9 mouse cellular contexts compared by ENCODE assay signal in the genomic region with DNA sequence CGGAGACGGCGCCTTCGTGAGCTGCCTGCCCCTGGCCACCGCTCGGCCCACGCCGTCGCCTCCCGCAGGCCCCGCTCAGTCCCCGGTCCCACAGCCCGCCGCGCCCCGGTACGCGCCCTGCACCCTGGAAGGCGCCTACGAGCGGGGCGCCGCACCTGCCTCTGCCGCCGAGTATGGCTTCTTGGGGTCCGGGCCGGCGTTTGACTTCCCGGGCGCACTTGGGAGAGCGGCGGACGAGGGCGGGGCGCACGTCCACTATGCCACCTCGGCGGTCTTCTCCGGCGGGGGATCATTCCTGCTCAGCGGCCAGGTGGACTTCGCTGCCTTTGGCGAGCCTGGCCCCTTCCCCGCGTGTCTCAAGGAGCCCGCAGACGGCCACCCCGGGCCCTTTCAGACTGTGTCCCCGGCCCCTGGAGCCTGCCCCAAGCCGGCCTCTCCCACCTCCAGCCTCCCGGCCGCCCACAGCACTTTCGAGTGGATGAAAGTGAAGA. TPM values are rescaled to one million over a fixed set of nuclear protein-coding genes. Genes with fewer than 3 reads are reported as not detected.
DNase-seq lines count a peak whose midpoint lies in the region; ATAC-seq and TF ChIP-seq lines count a peak whose summit lies in the region.
"Had no signal": no experiment of that assay in that cellular context is flagged by ENCODE, and none has a peak within 500 bp of the region (broad histone marks: within the 10 kb centered on the region; RNA-seq: fewer than 3 reads in every experiment).

No protein-coding gene starts in this region.

- DNase-seq in lung, postnatal 0 days (ENCODE audit: low spot score), result no peak
- no peak for DNase-seq in lung, adult 18-20 months
- no peak for DNase-seq in forebrain, postnatal 0 days
- no peak for DNase-seq in limb, embryonic 14.5 days (ENCODE audit: low spot score)
- no peak for DNase-seq in layer of hippocampus, adult 8-10 months (ENCODE audit: low spot score in 2 of 2)
- DNase-seq in spleen, postnatal 10 days (ENCODE audit: low spot score in 2 of 2), result no peak

- no peaks in the 10 kb centered on the region for H3K9me3 ChIP-seq in lung, postnatal 0 days (ENCODE audit: low read length)
- no peaks in the 10 kb centered on the region for H3K9me3 ChIP-seq in forebrain, postnatal 0 days (ENCODE audit: low read length)
- H3K9me3 ChIP-seq in limb, embryonic 14.5 days (ENCODE audit: control insufficient read depth, low read length), result no peaks in the 10 kb centered on the region
- H3K9me3 ChIP-seq in stomach, embryonic 15.5 days, result no peaks in the 10 kb centered on the region

- WGBS in lung, postnatal 0 days, result 1% methylated on average over 35 of the region's 53 CpGs
- WGBS in forebrain, postnatal 0 days, result 4% methylated on average over 47 of the region's 53 CpGs
- 0% methylated on average over 14 of the region's 53 CpGs for WGBS in limb, embryonic 14.5 days
- 1% methylated on average over 48 of the region's 53 CpGs for WGBS in stomach, embryonic 15.5 days

- H3K4me3 ChIP-seq in lung, postnatal 0 days (ENCODE audit: low read depth, low read length), result peak overlapping the region; percentile 30
- H3K4me3 ChIP-seq in forebrain, postnatal 0 days (ENCODE audit: low read depth, low read length), result peak overlapping the region; percentile 43
- peak overlapping the region; percentile 52 for H3K4me3 ChIP-seq in limb, embryonic 14.5 days (replicated peaks; ENCODE audit: low read length)
- H3K4me3 ChIP-seq in stomach, embryonic 15.5 days (replicated peaks), result peak overlapping the region; percentile 49

- no peak for TF ChIP-seq POLR2A in limb, embryonic 14.5 days (IDR thresholded peaks at IDR 0.05; ENCODE audit: borderline replicate concordance, extremely low read depth, insufficient read depth, insufficient read length)

- peak; percentile 23; the same call in 1 of the 2 replicates for ATAC-seq in lung, postnatal 0 days
- ATAC-seq in forebrain, postnatal 0 days, result peak; percentile 27; the same call in 1 of the 2 replicates
- ATAC-seq in limb, embryonic 14.5 days (ENCODE audit: low FRiP score, low read depth), result no peak
- ATAC-seq in stomach, embryonic 15.5 days (ENCODE audit: insufficient read depth, low FRiP score, low read depth), result no peak

- H3K4me2 ChIP-seq in lung, postnatal 0 days (replicated peaks; ENCODE audit: low read depth, low read length), result peak overlapping the region; percentile 65
- peak overlapping the region; percentile 90 for H3K4me2 ChIP-seq in forebrain, postnatal 0 days (ENCODE audit: low read depth)
- H3K4me2 ChIP-seq in limb, embryonic 14.5 days (replicated peaks; ENCODE audit: low read depth, low read length, severe bottlenecking), result peak overlapping the region; percentile 94
- H3K4me2 ChIP-seq in stomach, embryonic 15.5 days, result peak overlapping the region; percentile 97

- TF ChIP-seq CTCF in lung, postnatal 0 days (IDR thresholded peaks at IDR 0.05), result no peak
- no peak for TF ChIP-seq CTCF in forebrain, postnatal 0 days (IDR thresholded peaks at IDR 0.05; ENCODE audit: low read depth)

- TF ChIP-seq EP300 in lung, postnatal 0 days (IDR thresholded peaks at IDR 0.05), result no peak

- peaks cover 56% of the 10 kb centered on the region for H3K27me3 ChIP-seq in lung, postnatal 0 days (replicated peaks; ENCODE audit: insufficient read depth, low read length)
- H3K27me3 ChIP-seq in forebrain, postnatal 0 days (ENCODE audit: insufficient read depth, low read length), result peaks cover 65% of the 10 kb centered on the region
- peaks cover 64% of the 10 kb centered on the region for H3K27me3 ChIP-seq in limb, embryonic 14.5 days (ENCODE audit: control insufficient read depth, insufficient read depth, low read length)
- peaks cover 68% of the 10 kb centered on the region for H3K27me3 ChIP-seq in stomach, embryonic 15.5 days (replicated peaks)

- H3K9ac ChIP-seq in lung, postnatal 0 days (replicated peaks; ENCODE audit: low read depth), result no peak overlapping the region
- H3K9ac ChIP-seq in forebrain, postnatal 0 days, result 0 out of 2 replicates have a peak overlapping the region, but pooled peaks have one; percentile 3
- peak overlapping the region; percentile 43; the same call in 1 of the 2 replicates for H3K9ac ChIP-seq in limb, embryonic 14.5 days (ENCODE audit: low read depth, low read length, severe bottlenecking)
- H3K9ac ChIP-seq in stomach, embryonic 15.5 days, result no peak overlapping the region

- peaks cover 9% of the 10 kb centered on the region; the same call in 1 of the 2 replicates for H3K4me1 ChIP-seq in lung, postnatal 0 days (ENCODE audit: insufficient read depth, low read depth, low read length)
- 0 out of 2 replicates have a peak, but pooled peaks cover 3% of the 10 kb centered on the region for H3K4me1 ChIP-seq in forebrain, postnatal 0 days (ENCODE audit: insufficient read depth)
- H3K4me1 ChIP-seq in limb, embryonic 14.5 days (ENCODE audit: control insufficient read depth, insufficient read depth, low read length), result peaks cover 12% of the 10 kb centered on the region
- peaks cover 16% of the 10 kb centered on the region for H3K4me1 ChIP-seq in stomach, embryonic 15.5 days

- H3K27ac ChIP-seq in lung, postnatal 0 days (ENCODE audit: low read length), result no peak overlapping the region
- no peak overlapping the region for H3K27ac ChIP-seq in forebrain, postnatal 0 days (ENCODE audit: low read depth, low read length)
- H3K27ac ChIP-seq in limb, embryonic 14.5 days (replicated peaks; ENCODE audit: low read depth, low read length), result no peak overlapping the region
- no peak overlapping the region for H3K27ac ChIP-seq in stomach, embryonic 15.5 days

- H3K36me3 ChIP-seq in lung, postnatal 0 days (ENCODE audit: insufficient read depth, low read length), result no peaks in the 10 kb centered on the region
- no peaks in the 10 kb centered on the region for H3K36me3 ChIP-seq in forebrain, postnatal 0 days (ENCODE audit: insufficient read depth)
- H3K36me3 ChIP-seq in limb, embryonic 14.5 days (ENCODE audit: control insufficient read depth, insufficient read depth, low read length), result no peaks in the 10 kb centered on the region
- no peaks in the 10 kb centered on the region for H3K36me3 ChIP-seq in stomach, embryonic 15.5 days

RNA-seq across cellular contexts. Expression of a gene that starts 0.5 kb away (rescaled TPM):
- not detected in 2 replicates for polyA plus RNA-seq in lung, postnatal 0 days (2015; fragmentation: Nextera tagmentation; extraction: Ambion mirVana)
- not detected in 2 replicates for total RNA-seq in forebrain, postnatal 0 days (2014; rRNA removed)
- polyA plus RNA-seq in forebrain, postnatal 0 days (2015; fragmentation: Nextera tagmentation; extraction: Ambion mirVana), result not detected in 2 replicates
- 0.50 and 0.59 TPM in 2 replicates for polyA plus RNA-seq in limb, embryonic 14.5 days (2012; rRNA removed)
- polyA plus RNA-seq in limb, embryonic 14.5 days (2014; fragmentation: Nextera tagmentation; extraction: Ambion mirVana), result 0.44 and 0.48 TPM in 2 replicates
- 0.13 TPM in 2 replicates for polyA plus RNA-seq in stomach, embryonic 15.5 days (2015; fragmentation: Nextera tagmentation; extraction: Ambion mirVana)
- total RNA-seq in layer of hippocampus, adult 8-10 months (2022), result under 1 TPM in 2 of 4 experiments, not detected in 2; 0.17 to 0.27 TPM
- total RNA-seq: adrenal gland, adult 8-10 months; neutrophil, adult 5-6 weeks had no signal

RNA-seq across cellular contexts. Expression of a gene that starts 36.8 kb away (rescaled TPM):
- polyA plus RNA-seq in lung, postnatal 0 days (2015; fragmentation: Nextera tagmentation; extraction: Ambion mirVana), result not detected in 2 replicates
- not detected in 2 replicates for total RNA-seq in forebrain, postnatal 0 days (2014; rRNA removed)
- not detected in 2 replicates for polyA plus RNA-seq in forebrain, postnatal 0 days (2015; fragmentation: Nextera tagmentation; extraction: Ambion mirVana)
- 5.0 and 5.9 TPM in 2 replicates for polyA plus RNA-seq in limb, embryonic 14.5 days (2012; rRNA removed)
- polyA plus RNA-seq in limb, embryonic 14.5 days (2014; fragmentation: Nextera tagmentation; extraction: Ambion mirVana), result 0.18 and 0.21 TPM in 2 replicates
- not detected in 2 replicates for polyA plus RNA-seq in stomach, embryonic 15.5 days (2015; fragmentation: Nextera tagmentation; extraction: Ambion mirVana)
- not detected for total RNA-seq in layer of hippocampus, adult 8-10 months (2022)
- total RNA-seq: neutrophil, adult 5-6 weeks had no signal

RNA-seq across cellular contexts. Expression of a gene that starts 51.6 kb away (rescaled TPM):
- not detected in 2 replicates for polyA plus RNA-seq in lung, postnatal 0 days (2015; fragmentation: Nextera tagmentation; extraction: Ambion mirVana)
- total RNA-seq in forebrain, postnatal 0 days (2014; rRNA removed), result not detected in 2 replicates
- not detected in 2 replicates for polyA plus RNA-seq in forebrain, postnatal 0 days (2015; fragmentation: Nextera tagmentation; extraction: Ambion mirVana)
- 14.7 and 17.8 TPM in 2 replicates for polyA plus RNA-seq in limb, embryonic 14.5 days (2012; rRNA removed)
- 0.63 and 0.73 TPM in 2 replicates for polyA plus RNA-seq in limb, embryonic 14.5 days (2014; fragmentation: Nextera tagmentation; extraction: Ambion mirVana)
- polyA plus RNA-seq in stomach, embryonic 15.5 days (2015; fragmentation: Nextera tagmentation; extraction: Ambion mirVana), result 0.53 and 0.92 TPM in 2 replicates
- total RNA-seq in layer of hippocampus, adult 8-10 months (2022), result not detected
- total RNA-seq: neutrophil, adult 5-6 weeks had no signal

RNA-seq across cellular contexts. Expression of a gene that starts 51.6 kb away (rescaled TPM):
- polyA plus RNA-seq in lung, postnatal 0 days (2015; fragmentation: Nextera tagmentation; extraction: Ambion mirVana), result not detected in 2 replicates
- total RNA-seq in forebrain, postnatal 0 days (2014; rRNA removed), result not detected in 2 replicates
- not detected in 2 replicates for polyA plus RNA-seq in forebrain, postnatal 0 days (2015; fragmentation: Nextera tagmentation; extraction: Ambion mirVana)
- 2.3 and 2.8 TPM in 2 replicates for polyA plus RNA-seq in limb, embryonic 14.5 days (2012; rRNA removed)
- 0.59 and 0.95 TPM in 2 replicates for polyA plus RNA-seq in limb, embryonic 14.5 days (2014; fragmentation: Nextera tagmentation; extraction: Ambion mirVana)
- 14.4 and 15.8 TPM in 2 replicates for polyA plus RNA-seq in stomach, embryonic 15.5 days (2015; fragmentation: Nextera tagmentation; extraction: Ambion mirVana)
- total RNA-seq in layer of hippocampus, adult 8-10 months (2022), result not detected
- total RNA-seq: neutrophil, adult 5-6 weeks had no signal

RNA-seq across cellular contexts. Expression of a gene that starts 58.9 kb away (rescaled TPM):
- polyA plus RNA-seq in lung, postnatal 0 days (2015; fragmentation: Nextera tagmentation; extraction: Ambion mirVana), result 0.44 and 0.50 TPM in 2 replicates
- 0.10 TPM in 1 of 2 replicates, not detected in the other for total RNA-seq in forebrain, postnatal 0 days (2014; rRNA removed)
- polyA plus RNA-seq in forebrain, postnatal 0 days (2015; fragmentation: Nextera tagmentation; extraction: Ambion mirVana), result 0.22 TPM in 1 of 2 replicates, not detected in the other
- 12.7 and 13.1 TPM in 2 replicates for polyA plus RNA-seq in limb, embryonic 14.5 days (2012; rRNA removed)
- 11.4 and 12.8 TPM in 2 replicates for polyA plus RNA-seq in limb, embryonic 14.5 days (2014; fragmentation: Nextera tagmentation; extraction: Ambion mirVana)
- polyA plus RNA-seq in stomach, embryonic 15.5 days (2015; fragmentation: Nextera tagmentation; extraction: Ambion mirVana), result 1.9 and 3.2 TPM in 2 replicates
- total RNA-seq in layer of hippocampus, adult 8-10 months (2022), result not detected
- total RNA-seq: neutrophil, adult 5-6 weeks had no signal

Comparison
In these comparisons a context has a peak if more than half of its experiments do, and no peak if none do; other contexts are left out.
1. ATAC-seq: peak in lung, postnatal 0 days (single experiment) and forebrain, postnatal 0 days (single experiment); none in limb, embryonic 14.5 days (single experiment) and stomach, embryonic 15.5 days (single experiment).
2. H3K9ac ChIP-seq: peak in forebrain, postnatal 0 days (single experiment) and limb, embryonic 14.5 days (single experiment); none in lung, postnatal 0 days (single experiment) and stomach, embryonic 15.5 days (single experiment).
3. Peak in every context shown above with its lines, with median percentiles within 50 percentile points of each other: H3K4me2 ChIP-seq and H3K4me3 ChIP-seq.